Mouse (Mus musculus) myocyte (in vitro differentiated cells): Measurements from ENCODE around the gene Nmur1.

Source experiments
- CEBPB ChIP-seq: IDR thresholded peaks from 2 replicates; pipeline ENCODE4 v1.6.1; 2011; ENCODE audit warnings: mild to moderate bottlenecking, moderate library complexity; ENCODE audit not compliant: poor library complexity, insufficient read depth, severe bottlenecking
- E2F4 ChIP-seq: IDR thresholded peaks from one replicate; pipeline ENCODE4 v1.6.1; 2011; ENCODE audit warnings: mild to moderate bottlenecking, control low read depth, moderate library complexity; ENCODE audit not compliant: insufficient read depth
- MAX ChIP-seq: IDR thresholded peaks from one replicate; pipeline ENCODE4 v1.6.1; 2011; ENCODE audit warnings: low read depth, mild to moderate bottlenecking, control low read depth
- MYOD1 ChIP-seq, 3 experiments: IDR thresholded peaks; one replicate each; pipeline ENCODE4 v1.6.1; 2011; ENCODE audit warnings: control low read depth in 2 of 3, low read depth in 2 of 3, mild to moderate bottlenecking in 2 of 3, moderate library complexity in 1 of 3; ENCODE audit not compliant: insufficient read length in 2 of 3, control insufficient read depth in 1 of 3
- POLR2A ChIP-seq: IDR thresholded peaks from one replicate; pipeline ENCODE4 v1.6.1; 2011; ENCODE audit warnings: low read depth, mild to moderate bottlenecking, control low read depth, moderate library complexity; ENCODE audit not compliant: insufficient read length
- POLR2AphosphoS2 ChIP-seq: IDR thresholded peaks from one replicate; pipeline ENCODE4 v1.6.1; 2011; ENCODE audit warnings: low read depth, control low read depth; ENCODE audit not compliant: insufficient read length
- REST ChIP-seq: IDR thresholded peaks from one replicate; pipeline ENCODE4 v1.6.1; 2011; ENCODE audit warnings: mild to moderate bottlenecking, control low read depth, moderate library complexity; ENCODE audit not compliant: insufficient read depth, insufficient read length
- TCF12 ChIP-seq: IDR thresholded peaks from one replicate; pipeline ENCODE4 v1.6.1; 2011; ENCODE audit warnings: mild to moderate bottlenecking, control low read depth; ENCODE audit not compliant: poor library complexity, insufficient read depth, severe bottlenecking
- TCF3 ChIP-seq: IDR thresholded peaks from one replicate; pipeline ENCODE4 v1.6.1; 2011; ENCODE audit warnings: low read depth, control low read depth; ENCODE audit not compliant: insufficient read length
- USF1 ChIP-seq: IDR thresholded peaks from one replicate; pipeline ENCODE4 v1.6.1; 2011; ENCODE audit warnings: low read depth, mild to moderate bottlenecking, control low read depth, moderate library complexity

DNA sequence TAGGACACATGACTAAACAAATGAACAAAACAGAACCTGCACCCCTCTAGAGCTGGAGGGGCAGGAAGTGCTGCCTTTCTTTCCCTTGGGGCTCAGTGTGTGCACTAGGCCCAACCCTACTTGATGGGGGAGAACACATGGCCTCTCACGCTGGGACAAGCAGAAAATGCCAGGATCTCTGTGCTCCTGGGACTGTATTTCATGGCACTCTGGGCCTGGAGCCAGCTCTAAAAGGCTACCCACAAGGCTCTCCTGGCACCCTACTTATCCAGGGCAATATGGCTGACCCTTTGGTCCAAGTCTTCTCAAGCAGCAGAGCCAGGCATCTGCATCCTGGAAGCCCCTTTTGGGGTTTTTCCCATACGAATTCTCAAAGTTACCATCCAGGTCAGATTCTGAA, 34.6 kb downstream of the Nmur1 start:
- TF ChIP-seq POLR2A (no peak), TCF3 (no peak), CEBPB (no peak), POLR2AphosphoS2 (no peak), MYOD1 (IDR thresholded peaks at IDR 0.05; ENCODE audit: control insufficient read depth in 1 of 3, insufficient read length in 2 of 3, low read depth in 2 of 3) (no peak), E2F4 (no peak), REST (no peak), MAX (no peak), USF1 (no peak), TCF12 (no peak)
